15 mouse cellular contexts compared by ENCODE assay signal in genomic region chr7:98142648-98143047, GRCm38 (mm10). TPM values are rescaled to one million over a fixed set of nuclear protein-coding genes. Genes with fewer than 3 reads are reported as not detected.
"Had no signal": no experiment of that assay in that cellular context is flagged by ENCODE, and none has a peak within 500 bp of the region (broad histone marks: within the 10 kb centered on the region; RNA-seq: fewer than 3 reads in every experiment).

No protein-coding gene starts in this region.

- H3K9me3 ChIP-seq: limb, embryonic 13.5 days; liver, embryonic 15.5 days; midbrain, embryonic 15.5 days had no signal

- H3K27ac ChIP-seq: limb, embryonic 13.5 days; liver, embryonic 15.5 days; midbrain, embryonic 15.5 days; stomach, postnatal 0 days had no signal

- H3K36me3 ChIP-seq: limb, embryonic 13.5 days; midbrain, embryonic 15.5 days had no signal

- H3K9ac ChIP-seq: limb, embryonic 13.5 days; liver, embryonic 15.5 days; lung, embryonic 14.5 days; midbrain, embryonic 15.5 days had no signal

- H3K27me3 ChIP-seq: limb, embryonic 13.5 days; liver, embryonic 15.5 days; midbrain, embryonic 15.5 days had no signal

- DNase-seq: kidney, adult 18-20 months; left cerebral cortex, postnatal 4 days; lung, embryonic 14.5 days; lung, postnatal 10 days; lung, postnatal 4 days; thymus, postnatal 4 days had no signal

- H3K4me3 ChIP-seq: limb, embryonic 13.5 days; liver, embryonic 15.5 days; midbrain, embryonic 15.5 days had no signal

- H3K4me2 ChIP-seq: limb, embryonic 13.5 days; liver, embryonic 11.5 days; liver, embryonic 15.5 days; lung, embryonic 14.5 days; midbrain, embryonic 11.5 days; midbrain, embryonic 15.5 days had no signal

RNA-seq across cellular contexts. Expression of gene Omp, which starts 2.7 kb away (rescaled TPM):
- total RNA-seq: megakaryocyte, adult 5-6 weeks had no signal

RNA-seq across cellular contexts. Expression of gene B3gnt6, which starts 56.6 kb away (rescaled TPM):
- total RNA-seq: neutrophil, adult 5-6 weeks had no signal
- polyA plus RNA-seq: intestine, embryonic 14.5 days; limb, embryonic 13.5 days; liver, embryonic 11.5 days; liver, embryonic 15.5 days; lung, embryonic 14.5 days; midbrain, embryonic 11.5 days had no signal
